Mouse (Mus musculus) liver, embryonic 14.5 days (tissue): ENCODE data around the gene Lnx1.

ENCODE experiments used
- CTCF ChIP-seq: IDR thresholded peaks from 2 replicates; pipeline ENCODE4 v1.5.1; 2016; ENCODE audit warnings: antibody characterized with exemption, low read depth, control low read depth
- EP300 ChIP-seq: IDR thresholded peaks from 2 replicates; pipeline ENCODE4 v1.6.1; 2016; ENCODE audit warnings: antibody characterized with exemption, low read depth

DNA sequence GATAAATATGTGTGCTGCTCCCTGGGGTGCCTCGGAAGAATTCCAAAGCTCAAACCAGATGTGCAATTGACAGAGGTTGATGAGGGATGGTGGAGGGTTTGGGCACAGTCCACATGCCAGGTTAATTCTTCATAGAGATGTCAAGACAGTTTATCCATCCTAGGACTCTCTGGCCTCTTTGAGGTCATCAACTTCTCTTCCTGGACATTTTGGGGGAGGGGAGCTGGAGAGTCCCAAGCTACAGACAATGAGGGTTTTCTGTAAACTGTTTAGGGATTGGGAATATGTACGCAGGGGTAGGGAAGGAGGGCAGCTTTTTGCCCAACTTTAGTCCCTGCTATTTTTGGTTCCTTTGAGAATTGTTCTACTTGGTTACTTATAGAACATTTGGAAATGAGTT is 60.4 kb downstream of the Lnx1 start:
- TF ChIP-seq CTCF (no peak), EP300 (no peak)
